Mouse (Mus musculus) MEL (cell line): Measurements from ENCODE around the gene Chmp5. TPM values are rescaled to one million over a fixed set of nuclear protein-coding genes. Genes with fewer than 3 reads are reported as not detected.
A peak's percentile ranks its signal among the peaks of the same experiment; 100 is the strongest.

Source experiments
- DNase-seq: peaks from one replicate; pipeline ENCODE4 v3.0.0; 2011; ENCODE audit warnings: low read depth, low spot score
- H3K27ac ChIP-seq: 2 replicates; pipeline ENCODE4 v1.5.1; 2012; ENCODE audit warnings: low read depth, mild to moderate bottlenecking, control low read depth, low read length, moderate library complexity; ENCODE audit not compliant: control insufficient read depth
- H3K27me3 ChIP-seq, 2 experiments: fragments of 150-350 bp in 1 of 2; sonication (generic) in 1 of 2; 2 replicates each; pipeline ENCODE4 v1.6.1; 2012; ENCODE audit warnings: low read length in 2 of 2, mild to moderate bottlenecking in 2 of 2, improper control_type of control experiment in 1 of 2, moderate library complexity in 1 of 2; ENCODE audit not compliant: insufficient read depth in 2 of 2, control insufficient read depth in 1 of 2
- H3K36me3 ChIP-seq, 2 experiments: 2 replicates each; pipeline ENCODE4 v1.6.1; 2012 to 2014; ENCODE audit warnings: low read length in 2 of 2, improper control_type of control experiment in 1 of 2, inconsistent platforms in 1 of 2, mild to moderate bottlenecking in 1 of 2; ENCODE audit not compliant: insufficient read depth in 2 of 2, control insufficient read depth in 1 of 2
- H3K4me1 ChIP-seq, 2 experiments: fragments of 150-350 bp in 1 of 2; sonication (generic) in 1 of 2; 2 replicates each; pipeline ENCODE4 v1.6.1; 2012; ENCODE audit warnings: low read length in 2 of 2, improper control_type of control experiment in 1 of 2, mild to moderate bottlenecking in 1 of 2; ENCODE audit not compliant: insufficient read depth in 2 of 2, control insufficient read depth in 1 of 2
- H3K4me3 ChIP-seq, 2 experiments: fragments of 150-350 bp in 1 of 2; sonication (generic) in 1 of 2; 2 replicates each; pipeline ENCODE4 v1.5.1; 2012; ENCODE audit warnings: low read depth in 2 of 2, low read length in 2 of 2, mild to moderate bottlenecking in 2 of 2, moderate library complexity in 2 of 2, control low read depth in 1 of 2, improper control_type of control experiment in 1 of 2; ENCODE audit not compliant: control insufficient read depth in 1 of 2, insufficient read depth in 1 of 2
- H3K79me2 ChIP-seq: 2 replicates; pipeline ENCODE4 v1.6.1; 2012; ENCODE audit warnings: mild to moderate bottlenecking, low read length, moderate library complexity; ENCODE audit not compliant: control insufficient read depth, poor library complexity, insufficient read depth
- H3K9ac ChIP-seq: 2 replicates; pipeline ENCODE4 v1.6.1; 2012; ENCODE audit warnings: low read depth, mild to moderate bottlenecking, control low read depth, low read length, moderate library complexity; ENCODE audit not compliant: control insufficient read depth, poor library complexity, severe bottlenecking
- H3K9me3 ChIP-seq: fragments of 150-350 bp; sonication (generic); replicated peaks from 2 replicates; pipeline ENCODE4 v1.6.1; 2012; ENCODE audit warnings: mild to moderate bottlenecking, low read length, improper control_type of control experiment, moderate library complexity; ENCODE audit not compliant: insufficient read depth
- CHD1 ChIP-seq: IDR thresholded peaks from 2 replicates; pipeline ENCODE4 v1.6.1; 2012; ENCODE audit warnings: low read depth, mild to moderate bottlenecking, inconsistent platforms, low read length, improper control_type of control experiment
- CHD2 ChIP-seq: IDR thresholded peaks from 2 replicates; pipeline ENCODE4 v1.6.1; 2011; ENCODE audit warnings: low read length, improper control_type of control experiment
- CTCF ChIP-seq, 3 experiments: IDR thresholded peaks in 2 of 3; conservative IDR thresholded peaks in 1 of 3; 2 replicates each; pipeline ENCODE4 v1.5.1; 2011 to 2012; ENCODE audit warnings: low read length in 3 of 3, low read depth in 2 of 3, mild to moderate bottlenecking in 2 of 3, improper control_type of control experiment in 1 of 3, inconsistent platforms in 1 of 3, mixed read lengths in 1 of 3, moderate library complexity in 1 of 3; ENCODE audit not compliant: control insufficient read depth in 1 of 3, insufficient read depth in 1 of 3, poor library complexity in 1 of 3, severe bottlenecking in 1 of 3
- ELF1 ChIP-seq: IDR thresholded peaks from 2 replicates; pipeline ENCODE4 v1.6.1; 2014; ENCODE audit warnings: low read depth, mild to moderate bottlenecking, inconsistent platforms, low read length, improper control_type of control experiment, moderate library complexity
- EP300 ChIP-seq, 2 experiments: IDR thresholded peaks; 2 replicates each; pipeline ENCODE4 v1.6.1; 2011; ENCODE audit warnings: improper control_type of control experiment in 2 of 2, low read length in 2 of 2, low read depth in 1 of 2, mild to moderate bottlenecking in 1 of 2
- ETS1 ChIP-seq: IDR thresholded peaks from 2 replicates; pipeline ENCODE4 v1.6.1; 2012; ENCODE audit warnings: low read depth, mild to moderate bottlenecking, inconsistent platforms, low read length, improper control_type of control experiment, moderate library complexity
- GABPA ChIP-seq: IDR thresholded peaks from 2 replicates; pipeline ENCODE4 v1.6.1; 2012; ENCODE audit warnings: low read depth, mild to moderate bottlenecking, inconsistent platforms, low read length, improper control_type of control experiment, moderate library complexity
- GATA1 ChIP-seq: IDR thresholded peaks from 2 replicates; pipeline ENCODE4 v1.6.1; 2011; ENCODE audit warnings: low read depth, low read length, improper control_type of control experiment
- HCFC1 ChIP-seq: IDR thresholded peaks from 2 replicates; pipeline ENCODE4 v1.6.1; 2012; ENCODE audit warnings: low read depth, mild to moderate bottlenecking, inconsistent platforms, low read length, improper control_type of control experiment, moderate library complexity
- JUND ChIP-seq: IDR thresholded peaks from 2 replicates; pipeline ENCODE4 v1.6.1; 2011; ENCODE audit warnings: low read depth, mild to moderate bottlenecking, improper control_type of control experiment, low read length
- MAX ChIP-seq: IDR thresholded peaks from 2 replicates; pipeline ENCODE4 v1.6.1; 2011; ENCODE audit warnings: low read length, improper control_type of control experiment
- MAZ ChIP-seq: IDR thresholded peaks from 2 replicates; pipeline ENCODE4 v1.6.1; 2012; ENCODE audit warnings: low read depth, mild to moderate bottlenecking, inconsistent platforms, low read length, improper control_type of control experiment
- MXI1 ChIP-seq: IDR thresholded peaks from 2 replicates; pipeline ENCODE4 v1.6.1; 2011; ENCODE audit warnings: mild to moderate bottlenecking, low read depth, low read length, improper control_type of control experiment
- NELFE ChIP-seq: IDR thresholded peaks from 2 replicates; pipeline ENCODE4 v1.6.1; 2011; ENCODE audit warnings: low read depth, low read length, improper control_type of control experiment
- NRF1 ChIP-seq: IDR thresholded peaks from 2 replicates; pipeline ENCODE4 v1.6.1; 2014; ENCODE audit warnings: low read depth, mild to moderate bottlenecking, inconsistent platforms, low read length, improper control_type of control experiment, moderate library complexity; ENCODE audit not compliant: poor library complexity, insufficient read depth, severe bottlenecking
- POLR2AphosphoS2 ChIP-seq: IDR thresholded peaks from 2 replicates; pipeline ENCODE4 v1.6.1; 2011; ENCODE audit warnings: low read length, improper control_type of control experiment
- RCOR1 ChIP-seq: IDR thresholded peaks from 2 replicates; pipeline ENCODE4 v1.6.1; 2012; ENCODE audit warnings: low read depth, mild to moderate bottlenecking, inconsistent platforms, low read length, improper control_type of control experiment
- SIN3A ChIP-seq: IDR thresholded peaks from 2 replicates; pipeline ENCODE4 v1.6.1; 2012; ENCODE audit warnings: low read length, improper control_type of control experiment, inconsistent platforms
- SMC3 ChIP-seq: IDR thresholded peaks from 2 replicates; pipeline ENCODE4 v1.6.1; 2011; ENCODE audit warnings: low read depth, low read length, improper control_type of control experiment
- TAL1 ChIP-seq: IDR thresholded peaks from 2 replicates; pipeline ENCODE4 v1.6.1; 2012; ENCODE audit warnings: mild to moderate bottlenecking, inconsistent platforms, low read length, moderate library complexity, mixed read lengths
- TBP ChIP-seq: IDR thresholded peaks from 2 replicates; pipeline ENCODE4 v1.8.0; 2011; ENCODE audit warnings: low read depth, low read length, improper control_type of control experiment
- TCF12 ChIP-seq: IDR thresholded peaks from 2 replicates; pipeline ENCODE4 v1.6.1; 2014; ENCODE audit warnings: low read depth, mild to moderate bottlenecking, inconsistent platforms, low read length, improper control_type of control experiment, moderate library complexity
- UBTF ChIP-seq: IDR thresholded peaks from 2 replicates; pipeline ENCODE4 v1.6.1; 2012; ENCODE audit warnings: low read depth, mild to moderate bottlenecking, inconsistent platforms, low read length, improper control_type of control experiment, moderate library complexity, borderline replicate concordance; ENCODE audit not compliant: insufficient read depth
- USF1 ChIP-seq: IDR thresholded peaks from 2 replicates; pipeline ENCODE4 v1.6.1; 2014; ENCODE audit warnings: low read depth, mild to moderate bottlenecking, inconsistent platforms, low read length, improper control_type of control experiment, moderate library complexity
- ZC3H11A ChIP-seq: IDR thresholded peaks from 2 replicates; pipeline ENCODE4 v1.6.1; 2012; ENCODE audit warnings: low read depth, mild to moderate bottlenecking, inconsistent platforms, low read length, improper control_type of control experiment
- ZKSCAN1 ChIP-seq: IDR thresholded peaks from 2 replicates; pipeline ENCODE4 v1.6.1; 2012; ENCODE audit warnings: low read depth, mild to moderate bottlenecking, inconsistent platforms, low read length, improper control_type of control experiment, moderate library complexity
- ZMIZ1 ChIP-seq: IDR thresholded peaks from 2 replicates; pipeline ENCODE4 v1.6.1; 2012; ENCODE audit warnings: low read depth, mild to moderate bottlenecking, inconsistent platforms, low read length, improper control_type of control experiment, moderate library complexity
- polyA plus RNA-seq, 2 experiments: library from polyadenylated mRNA; stranded (reverse) in 1 of 2; unstranded in 1 of 2; fragments of >175 nt in 1 of 2; fragments of >200 nt in 1 of 2; gene quantifications; 2 replicates each; pipeline versions ENCODE4 v1.2.1 to v1.2.4; 2012; ENCODE audit warnings: low replicate concordance in 2 of 2, low read depth in 1 of 2; ENCODE audit not compliant: insufficient read length in 2 of 2, insufficient read depth in 1 of 2, missing spikeins in 1 of 2
- total RNA-seq: library from RNA; depleted of rRNA; stranded (reverse); fragments of 300-350 nt; gene quantifications from 2 replicates; pipeline ENCODE4 v1.2.3, GENCODE M21; 2012

Chmp5 gene
- total and polyA plus RNA-seq, 3 experiments = 34.7 to 38.5 TPM; not detected in 1

DNA sequence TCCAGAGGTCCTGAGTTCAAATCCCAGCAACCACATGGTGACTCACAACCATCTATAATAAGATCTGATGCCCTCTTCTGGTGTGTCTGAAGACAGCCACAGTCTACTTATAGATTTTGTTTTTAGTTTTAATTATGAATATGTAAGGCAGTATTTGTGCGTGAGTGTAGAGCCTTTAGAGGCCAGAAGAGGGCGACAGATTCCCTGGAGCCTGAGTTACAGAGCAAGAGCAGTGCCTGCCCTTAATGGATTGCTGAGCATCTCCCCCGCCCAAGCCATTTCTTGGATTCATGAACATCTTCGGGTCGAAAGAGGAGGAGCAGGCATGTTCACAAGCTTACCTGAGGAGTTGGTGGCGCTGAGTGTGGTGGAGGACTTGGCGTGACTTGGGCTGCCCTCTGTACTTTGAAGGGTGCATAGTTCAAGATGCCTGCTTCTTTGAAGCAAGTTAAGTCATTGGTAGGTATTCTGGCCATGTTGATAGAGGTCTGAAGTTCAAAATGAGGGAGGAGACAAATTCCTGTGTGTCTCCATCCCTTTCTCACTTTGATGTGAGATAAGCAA is 31.5 kb upstream of the Chmp5 start:
- TF ChIP-seq NRF1 = no peak
- TF ChIP-seq MXI1 = no peak
- TF ChIP-seq CHD2 = no peak
- no peak for TF ChIP-seq TCF12
- no peak for TF ChIP-seq ETS1
- no peak for TF ChIP-seq ZKSCAN1
- peak; percentile 35 to 40 (median 37); a peak in 5 of 6 replicates for TF ChIP-seq CTCF (IDR thresholded peaks at IDR 0.05 in 2 of 3, conservative IDR thresholded peaks at IDR 0.05 in 1 of 3; ENCODE audit: control insufficient read depth in 1 of 3, insufficient read depth in 1 of 3, low read depth in 2 of 3, low read length in 3 of 3, poor library complexity in 1 of 3, severe bottlenecking in 1 of 3)
- TF ChIP-seq SMC3 = peak; percentile 24; the same call in 1 of the 2 replicates
- no peak for TF ChIP-seq UBTF
- TF ChIP-seq JUND = no peak
- TF ChIP-seq CHD1 = no peak
- TF ChIP-seq NELFE = no peak
- no peak for TF ChIP-seq ZC3H11A
- no peak for TF ChIP-seq TBP
- TF ChIP-seq ZMIZ1 = no peak
- no peak for TF ChIP-seq POLR2AphosphoS2
- no peak for TF ChIP-seq EP300 (IDR thresholded peaks at IDR 0.05; ENCODE audit: low read depth in 1 of 2, low read length in 2 of 2)
- no peak for TF ChIP-seq ELF1
- TF ChIP-seq, all 39 proteins: peak for 2
- Histone ChIP-seq H3K4me1 (peaks cover 11 to 23% of the 10 kb centered on the region in 2 experiments), H3K4me3 (no peak overlapping the region), H3K79me2 (no peaks in the 10 kb centered on the region), H3K36me3 (peaks cover 0 to 12% of the 10 kb centered on the region in 2 experiments; a peak in 2 of 4 replicates), H3K9me3 (no peaks in the 10 kb centered on the region), H3K27me3 (no peaks in the 10 kb centered on the region), H3K9ac (no peak overlapping the region), H3K27ac (no peak overlapping the region)
- DNase-seq = peak; percentile 37

DNA sequence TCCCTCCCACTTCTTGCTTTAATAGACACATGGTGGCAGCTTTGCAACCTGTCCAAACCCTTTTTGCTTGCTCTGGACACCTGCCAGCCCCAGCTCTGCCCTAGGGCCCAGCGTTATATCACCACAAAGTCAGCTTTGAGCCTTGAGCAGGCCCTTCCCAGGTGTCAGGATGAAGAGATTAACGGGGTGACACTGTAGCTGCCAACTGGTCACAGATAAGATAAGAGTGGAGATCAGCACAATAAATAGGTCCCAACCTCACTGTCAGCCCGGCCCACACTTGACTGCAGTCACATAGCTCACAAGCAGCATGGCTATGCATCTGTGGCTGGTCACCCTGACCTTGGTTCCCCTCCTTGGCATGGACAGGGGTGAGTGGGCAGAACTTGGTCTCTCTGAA is 28.4 kb upstream of the Chmp5 start, which contains the start of gene Spink4:
Spink4 (plus strand) TSS at position 268 of the 400 bp plus-strand sequence.
- Histone ChIP-seq H3K4me3 (no peak within 1 kb of the TSS), H3K79me2 (no peaks in the 10 kb centered on the region), H3K4me1 (peaks cover 7 to 25% of the 10 kb centered on the region in 2 experiments; a peak in 3 of 4 replicates), H3K9me3 (no peaks in the 10 kb centered on the region), H3K27ac (no peak within 1 kb of the TSS), H3K36me3 (peaks cover 0 to 2% of the 10 kb centered on the region in 2 experiments; a peak in 2 of 4 replicates), H3K9ac (no peak within 1 kb of the TSS), H3K27me3 (no peaks in the 10 kb centered on the region)
- TF ChIP-seq MXI1 (0 out of 2 replicates have a peak, but pooled peaks have one; percentile 45), ETS1 (peak; percentile 89), ZMIZ1 (no peak), TCF12 (peak; percentile 91), RCOR1 (peak; percentile 88), GABPA (no peak), TAL1 (peak; percentile 27; the same call in 1 of the 2 replicates), MAZ (0 out of 2 replicates have a peak, but pooled peaks have one; percentile 10), GATA1 (peak; percentile 87), USF1 (no peak), HCFC1 (no peak), SIN3A (peak; percentile 59; the same call in 1 of the 2 replicates), EP300 (IDR thresholded peaks at IDR 0.05; ENCODE audit: low read depth in 1 of 2, low read length in 2 of 2) (peak; percentile 68 to 77), MAX (no peak)
- peak; percentile 71 for DNase-seq
